Mouse (Mus musculus): ENCODE results near the gene Dlgap1.

Gene Dlgap1

GRCm38 (mm10) chr17:70755039-70755668, 786.3 kb downstream of the Dlgap1 start:
- peak; percentile 81 for DNase-seq (ENCODE audit: low read depth, low spot score)

GRCm38 (mm10) chr17:70755669-70756263, 786.9 kb downstream of the Dlgap1 start:
- no peak for DNase-seq (ENCODE audit: low read depth, low spot score)

- DNase-seq (ENCODE audit: low read depth, low spot score), result no peak
Measured at GRCm38 (mm10) chr17:70762001-70762400, 793.1 kb downstream of the Dlgap1 start.

GRCm38 (mm10) chr17:70762634-70763033, 793.8 kb downstream of the Dlgap1 start:
- DNase-seq (ENCODE audit: low read depth, low spot score), result no peak

GRCm38 (mm10) chr17:70765337-70765736, 796.5 kb downstream of the Dlgap1 start:
- DNase-seq (ENCODE audit: low read depth, low spot score), result peak; percentile 37

- DNase-seq (ENCODE audit: low read depth, low spot score), result no peak
Measured at GRCm38 (mm10) chr17:70765976-70766375, 797.1 kb downstream of the Dlgap1 start.

- DNase-seq (ENCODE audit: low read depth, low spot score), result no peak
Measured at GRCm38 (mm10) chr17:70772120-70772899, 803.4 kb downstream of the Dlgap1 start.

GRCm38 (mm10) chr17:70779770-70780169, 810.9 kb downstream of the Dlgap1 start:
- no peak for DNase-seq (ENCODE audit: low read depth, low spot score)

GRCm38 (mm10) chr17:70780726-70781689, 812.1 kb downstream of the Dlgap1 start:
- no peak for DNase-seq (ENCODE audit: low read depth, low spot score)

GRCm38 (mm10) chr17:70783273-70783672, 814.4 kb downstream of the Dlgap1 start:
- DNase-seq (ENCODE audit: low read depth, low spot score), result peak; percentile 36

GRCm38 (mm10) chr17:70787366-70787765, 818.5 kb downstream of the Dlgap1 start:
- DNase-seq (ENCODE audit: low read depth, low spot score), result no peak

- no peak for DNase-seq (ENCODE audit: low read depth, low spot score)
Measured at GRCm38 (mm10) chr17:70790801-70791200, 821.9 kb downstream of the Dlgap1 start.

- no peak for DNase-seq (ENCODE audit: low read depth, low spot score)
Measured at GRCm38 (mm10) chr17:70791596-70792275, 822.9 kb downstream of the Dlgap1 start.

- no peak for DNase-seq (ENCODE audit: low read depth, low spot score)
Measured at GRCm38 (mm10) chr17:70794291-70794690, 825.4 kb downstream of the Dlgap1 start.

- DNase-seq (ENCODE audit: low read depth, low spot score), result no peak
Measured at GRCm38 (mm10) chr17:70794722-70795121, 825.8 kb downstream of the Dlgap1 start.

- no peak for DNase-seq (ENCODE audit: low read depth, low spot score)
Measured at GRCm38 (mm10) chr17:70795196-70795595, 826.3 kb downstream of the Dlgap1 start.

- DNase-seq (ENCODE audit: low read depth, low spot score), result peak; percentile 23
Measured at GRCm38 (mm10) chr17:70796940-70797772, 828.3 kb downstream of the Dlgap1 start.

- no peak for DNase-seq (ENCODE audit: low read depth, low spot score)
Measured at GRCm38 (mm10) chr17:70797773-70798045, 828.8 kb downstream of the Dlgap1 start.

- no peak for DNase-seq (ENCODE audit: low read depth, low spot score)
Measured at GRCm38 (mm10) chr17:70799266-70799665, 830.4 kb downstream of the Dlgap1 start.

GRCm38 (mm10) chr17:70802022-70802421, 833.1 kb downstream of the Dlgap1 start:
- no peak for DNase-seq (ENCODE audit: low read depth, low spot score)

All from A20 (cell line).